Mouse (Mus musculus) liver, embryonic 14.5 days (tissue): ENCODE results near the gene Adssl1. TPM values are rescaled to one million over a fixed set of nuclear protein-coding genes. Genes with fewer than 3 reads are reported as not detected.

Source experiments
- ATAC-seq: fragments of 200-750 bp; cut with Nextera tagmentation; 2 replicates; pipeline ENCODE4 v1.8.0; 2017; ENCODE audit warnings: moderate number of reproducible peaks, mild to moderate bottlenecking, moderate library complexity; ENCODE audit not compliant: insufficient read depth
- DNase-seq, 3 experiments: peaks; one replicate each; pipeline ENCODE4 v3.0.0-alpha.2; 2012 to 2013; ENCODE audit warnings: low read depth in 3 of 3, low spot score in 3 of 3
- H3K27ac ChIP-seq: fragments of 300-500 bp; sonication (generic); 2 replicates; pipeline ENCODE4 v1.5.1; 2014; ENCODE audit warnings: moderate library complexity, mild to moderate bottlenecking, control low read depth, inconsistent platforms
- H3K27me3 ChIP-seq: fragments of 300-500 bp; sonication (generic); 2 replicates; pipeline ENCODE4 v1.6.1; 2014; ENCODE audit warnings: mild to moderate bottlenecking, low read length, moderate library complexity; ENCODE audit not compliant: control insufficient read depth, insufficient read depth
- H3K36me3 ChIP-seq: fragments of 300-500 bp; sonication (generic); replicated peaks from 2 replicates; pipeline ENCODE4 v1.6.1; 2014; ENCODE audit warnings: low read depth; ENCODE audit not compliant: control insufficient read depth, insufficient read depth
- H3K4me1 ChIP-seq, 2 experiments: fragments of 200-500 bp in 1 of 2; fragments of 300-500 bp in 1 of 2; sonication (generic) in 1 of 2; replicated peaks; 2 replicates each; pipeline ENCODE4 v1.6.1; 2012 to 2014; ENCODE audit warnings: antibody characterized with exemption in 1 of 2, inconsistent platforms in 1 of 2, low read length in 1 of 2; ENCODE audit not compliant: control insufficient read depth in 2 of 2, insufficient read depth in 2 of 2
- H3K4me2 ChIP-seq: fragments of 300-500 bp; sonication (generic); 2 replicates; pipeline ENCODE4 v1.6.1; 2014; ENCODE audit warnings: low read depth, mild to moderate bottlenecking, control low read depth, moderate library complexity
- H3K4me3 ChIP-seq, 2 experiments: fragments of 200-500 bp in 1 of 2; fragments of 300-500 bp in 1 of 2; sonication (generic) in 1 of 2; 2 replicates each; pipeline ENCODE4 v1.5.1; 2012 to 2014; ENCODE audit warnings: low read depth in 2 of 2, low read length in 2 of 2, mild to moderate bottlenecking in 2 of 2, control low read depth in 1 of 2, inconsistent platforms in 1 of 2, moderate library complexity in 1 of 2; ENCODE audit not compliant: insufficient read depth in 1 of 2
- H3K9ac ChIP-seq: fragments of 300-500 bp; sonication (generic); replicated peaks from 2 replicates; pipeline ENCODE4 v1.6.1; 2014; ENCODE audit warnings: mild to moderate bottlenecking, control low read depth, moderate library complexity
- H3K9me3 ChIP-seq: fragments of 300-500 bp; sonication (generic); 2 replicates; pipeline ENCODE4 v1.6.1; 2016; ENCODE audit warnings: low read length, mixed read lengths; ENCODE audit not compliant: control insufficient read depth
- CTCF ChIP-seq: IDR thresholded peaks from 2 replicates; pipeline ENCODE4 v1.5.1; 2016; ENCODE audit warnings: antibody characterized with exemption, low read depth, control low read depth
- EP300 ChIP-seq: IDR thresholded peaks from 2 replicates; pipeline ENCODE4 v1.6.1; 2016; ENCODE audit warnings: antibody characterized with exemption, low read depth
- WGBS: fragments of 180-500 bp; shearing (Covaris S2); extraction: QIAGEN DNeasy Blood & Tissue Kit; methylation state at CpG from one replicate; pipeline ENCODE4 v1.1.7; 2014; ENCODE audit not compliant: insufficient replicate concordance; 5-methylcytosine and 5-hydroxymethylcytosine counted together
- polyA plus RNA-seq, 2 experiments: library from polyadenylated mRNA; depleted of rRNA in 1 of 2; stranded (reverse) in 1 of 2; unstranded in 1 of 2; fragments of >200 nt; fragmentation: Nextera tagmentation in 1 of 2; extraction: Ambion mirVana in 1 of 2; gene quantifications; 2 replicates each; pipeline versions ENCODE4 v1.2.1 to v1.2.3; 2012 to 2014

Adssl1 gene
- polyA plus RNA-seq, 2 experiments = 5.4 to 8.5 TPM

DNA sequence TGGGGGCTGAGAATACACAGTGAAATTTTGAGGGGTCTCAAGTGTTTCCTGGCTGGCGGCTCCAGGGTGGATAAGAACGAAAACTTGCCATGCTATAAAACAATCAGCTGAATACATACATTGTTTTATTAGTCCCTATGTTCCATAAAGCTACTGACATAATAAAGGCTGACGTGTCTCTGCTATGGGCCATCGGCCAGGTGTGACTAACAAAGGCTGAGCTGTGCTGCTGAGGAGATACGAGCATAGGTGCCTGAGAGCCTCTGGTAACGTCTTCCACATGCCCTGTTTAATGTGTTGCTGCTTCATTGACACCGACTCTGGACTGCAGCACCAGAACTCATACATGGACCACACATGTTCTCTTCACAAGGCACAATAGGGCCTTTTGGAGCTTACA, 34.9 kb upstream of the Adssl1 start:
- Histone ChIP-seq H3K4me3 (no peak overlapping the region), H3K9ac (no peak overlapping the region), H3K27me3 (no peaks in the 10 kb centered on the region; the same call in 1 of the 2 replicates), H3K4me1 (peaks cover 0 to 42% of the 10 kb centered on the region in 2 experiments; a peak in 3 of 4 replicates), H3K4me2 (no peak overlapping the region), H3K36me3 (no peaks in the 10 kb centered on the region), H3K9me3 (no peaks in the 10 kb centered on the region), H3K27ac (no peak overlapping the region)
- DNase-seq = no peak
- ATAC-seq = no peak
- TF ChIP-seq EP300 (no peak), CTCF (no peak)
- 74% methylated on average over 7 of the region's 7 CpGs for WGBS

DNA sequence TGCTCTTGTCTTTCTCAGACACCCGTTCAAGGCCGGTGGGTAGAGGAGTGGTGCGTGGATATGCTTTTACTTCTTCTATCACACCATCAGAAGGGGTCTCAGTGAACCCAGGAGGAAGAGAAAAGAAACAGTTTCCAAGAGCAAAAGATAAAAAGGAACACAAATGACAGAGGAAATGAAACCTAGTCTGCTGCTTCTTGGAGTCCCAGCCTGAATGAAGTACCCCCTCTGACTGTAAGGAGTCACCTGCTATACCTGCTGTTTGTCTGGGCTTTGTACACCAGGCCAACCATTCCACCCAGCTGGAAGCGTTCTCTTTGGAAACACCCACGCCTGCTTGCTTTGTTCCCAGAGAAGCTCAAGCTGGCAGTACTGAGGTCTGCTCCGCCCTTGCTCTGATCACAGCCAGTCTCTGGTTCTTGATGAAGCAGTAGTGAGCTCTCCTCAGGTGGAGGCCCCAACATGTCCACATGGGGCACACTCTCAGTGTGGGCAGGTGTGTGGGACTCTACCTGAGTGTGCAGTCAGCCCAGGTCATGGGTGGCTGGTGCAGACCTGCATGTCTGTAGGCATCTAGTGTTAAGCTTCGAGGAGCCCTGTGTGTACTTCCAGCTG, 33.8 kb upstream of the Adssl1 start:
- Histone ChIP-seq H3K4me1 (peaks cover 0 to 34% of the 10 kb centered on the region in 2 experiments; a peak in 3 of 4 replicates), H3K9me3 (no peaks in the 10 kb centered on the region), H3K27ac (no peak overlapping the region), H3K27me3 (no peaks in the 10 kb centered on the region; the same call in 1 of the 2 replicates), H3K36me3 (no peaks in the 10 kb centered on the region), H3K9ac (no peak overlapping the region), H3K4me2 (no peak overlapping the region), H3K4me3 (no peak overlapping the region)
- ATAC-seq (no peak), DNase-seq (no peak)
- peak; percentile 13; the same call in 1 of the 2 replicates for TF ChIP-seq CTCF
- TF ChIP-seq EP300 = no peak
- WGBS = 58% methylated on average over 7 of the region's 7 CpGs

GRCm38 (mm10) chr12:112587125-112588124, 32.4 kb upstream of the Adssl1 start:
- Histone ChIP-seq H3K9ac (no peak overlapping the region), H3K36me3 (no peaks in the 10 kb centered on the region), H3K4me2 (no peak overlapping the region), H3K27me3 (no peaks in the 10 kb centered on the region; the same call in 1 of the 2 replicates), H3K4me1 (peaks cover 0 to 25% of the 10 kb centered on the region in 2 experiments; a peak in 3 of 4 replicates), H3K9me3 (no peaks in the 10 kb centered on the region), H3K27ac (peak overlapping the region; percentile 28; the same call in 1 of the 2 replicates), H3K4me3 (no peak overlapping the region)
- ATAC-seq (peak; percentile 56), DNase-seq (peak in 1 of 3 experiments; percentile 28)
- no peak for TF ChIP-seq EP300
- TF ChIP-seq CTCF = no peak
- WGBS = 58% methylated on average over 14 of the region's 14 CpGs

- H3K9ac ChIP-seq = peak within 1 kb of the TSS; percentile 21; the same call in 1 of the 2 replicates
- H3K9me3 ChIP-seq = no peaks in the 10 kb centered on the region
- TF ChIP-seq CTCF = no peak
- no peak for TF ChIP-seq EP300
- under 1% methylated on average over 56 of the region's 60 CpGs for WGBS
- H3K4me3 ChIP-seq = peak within 1 kb of the TSS; percentile 44 to 46
- peak within 1 kb of the TSS; percentile 67 for H3K4me2 ChIP-seq
- no peak within 1 kb of the TSS for H3K27ac ChIP-seq
- DNase-seq (peak; percentile 47 to 53 (median 49)), ATAC-seq (peak; percentile 80)
- no peaks in the 10 kb centered on the region; the same call in 1 of the 2 replicates for H3K27me3 ChIP-seq
- peaks cover 0 to 26% of the 10 kb centered on the region in 2 experiments; a peak in 3 of 4 replicates for H3K4me1 ChIP-seq
- no peaks in the 10 kb centered on the region for H3K36me3 ChIP-seq
Measured at GRCm38 (mm10) chr12:112588426-112589256, 31.2 kb upstream of the Adssl1 start, which contains the start of gene Inf2. Gene Inf2 (plus strand): TSS chr12:112588784.
